Mouse (Mus musculus) heart, embryonic 16.5 days (tissue): Measurements from ENCODE around the gene Layn. TPM values are rescaled to one million over a fixed set of nuclear protein-coding genes. Genes with fewer than 3 reads are reported as not detected.
A peak's percentile ranks its signal among the peaks of the same experiment; 100 is the strongest.

ENCODE experiments used
- ATAC-seq: fragments of 200-750 bp; cut with Nextera tagmentation; replicated peaks from 2 replicates; pipeline ENCODE4 v1.8.0; 2017; ENCODE audit warnings: moderate number of reproducible peaks; ENCODE audit not compliant: insufficient read depth, low FRiP score; ENCODE audit errors: extremely low read depth
- H3K27ac ChIP-seq: fragments of 300-500 bp; sonication (generic); 2 replicates; pipeline ENCODE4 v1.5.1; 2014; ENCODE audit warnings: mild to moderate bottlenecking, low read length, control low read depth, moderate library complexity
- H3K27me3 ChIP-seq: fragments of 300-500 bp; sonication (generic); 2 replicates; pipeline ENCODE4 v1.6.1; 2014; ENCODE audit warnings: low read length, mixed read lengths; ENCODE audit not compliant: control insufficient read depth, insufficient read depth
- H3K36me3 ChIP-seq: fragments of 300-500 bp; sonication (generic); 2 replicates; pipeline ENCODE4 v1.6.1; 2014; ENCODE audit not compliant: control insufficient read depth, insufficient read depth
- H3K4me1 ChIP-seq: fragments of 300-500 bp; sonication (generic); 2 replicates; pipeline ENCODE4 v1.6.1; 2014; ENCODE audit warnings: low read length, mixed read lengths; ENCODE audit not compliant: control insufficient read depth, insufficient read depth
- H3K4me2 ChIP-seq: fragments of 300-500 bp; sonication (generic); 2 replicates; pipeline ENCODE4 v1.6.1; 2014; ENCODE audit warnings: low read depth, mild to moderate bottlenecking, control low read depth, low read length
- H3K4me3 ChIP-seq: fragments of 300-500 bp; sonication (generic); 2 replicates; pipeline ENCODE4 v1.5.1; 2014; ENCODE audit warnings: mild to moderate bottlenecking, control low read depth, low read length
- H3K9ac ChIP-seq: fragments of 300-500 bp; sonication (generic); 2 replicates; pipeline ENCODE4 v1.6.1; 2014; ENCODE audit warnings: low read length, control low read depth
- H3K9me3 ChIP-seq: fragments of 300-500 bp; sonication (generic); replicated peaks from 2 replicates; pipeline ENCODE4 v1.6.1; 2016; ENCODE audit warnings: low read length; ENCODE audit not compliant: control insufficient read depth
- WGBS: fragments of 180-500 bp; shearing (Covaris S2); extraction: QIAGEN DNeasy Blood & Tissue Kit; methylation state at CpG from one replicate; pipeline ENCODE4 v1.1.7; 2014; 5-methylcytosine and 5-hydroxymethylcytosine counted together
- polyA plus RNA-seq: library from polyadenylated mRNA; unstranded; fragments of >200 nt; fragmentation: Nextera tagmentation; extraction: Ambion mirVana; gene quantifications from 2 replicates; pipeline ENCODE4 v1.2.1, GENCODE M21; 2015

Gene Layn
- polyA plus RNA-seq, 1 experiment from 2014 or later: 6.8 TPM

- 75% methylated on average over 5 of the region's 5 CpGs for WGBS
These were observed 4.7 kb upstream of the Layn start for GRCm38 (mm10) chr9:51081614-51082013.

GRCm38 (mm10) chr9:51076300-51076978 is 455 bp downstream of the Layn start:
- Histone ChIP-seq H3K27me3 (no peaks in the 10 kb centered on the region), H3K4me2 (peak overlapping the region; percentile 95), H3K4me3 (peak overlapping the region; percentile 68), H3K4me1 (peaks cover 9% of the 10 kb centered on the region), H3K27ac (peak overlapping the region; percentile 73), H3K9me3 (no peaks in the 10 kb centered on the region), H3K9ac (peak overlapping the region; percentile 73), H3K36me3 (no peaks in the 10 kb centered on the region)
- ATAC-seq: peak; percentile 12; the same call in 1 of the 2 replicates
- WGBS: 0% methylated on average over 17 of the region's 17 CpGs

More at GRCm38 (mm10) chr9:51081614-51082013, 4.7 kb upstream of the Layn start:
- Histone ChIP-seq H3K36me3 (no peaks in the 10 kb centered on the region), H3K27me3 (no peaks in the 10 kb centered on the region), H3K4me2 (no peak overlapping the region), H3K4me1 (peaks cover 5% of the 10 kb centered on the region), H3K9ac (no peak overlapping the region), H3K27ac (no peak overlapping the region), H3K9me3 (no peaks in the 10 kb centered on the region), H3K4me3 (no peak overlapping the region)
- no peak for ATAC-seq

- H3K27ac ChIP-seq: peak overlapping the region; percentile 73
- peak overlapping the region; percentile 73; the same call in 1 of the 2 replicates for H3K9ac ChIP-seq
- H3K4me3 ChIP-seq: peak overlapping the region; percentile 68
- H3K27me3 ChIP-seq: no peaks in the 10 kb centered on the region
- H3K4me2 ChIP-seq: peak overlapping the region; percentile 95
- peaks cover 9% of the 10 kb centered on the region for H3K4me1 ChIP-seq
- peak; percentile 63; the same call in 1 of the 2 replicates for ATAC-seq
- H3K36me3 ChIP-seq: no peaks in the 10 kb centered on the region
- WGBS: 27% methylated on average over 3 of the region's 3 CpGs
- no peaks in the 10 kb centered on the region for H3K9me3 ChIP-seq
These were observed 1.1 kb downstream of the Layn start for GRCm38 (mm10) chr9:51075780-51076179.

- Histone ChIP-seq H3K27ac (no peak overlapping the region), H3K9me3 (no peaks in the 10 kb centered on the region), H3K27me3 (no peaks in the 10 kb centered on the region), H3K4me2 (no peak overlapping the region), H3K36me3 (no peaks in the 10 kb centered on the region), H3K4me3 (no peak overlapping the region), H3K4me1 (peaks cover 3% of the 10 kb centered on the region), H3K9ac (no peak overlapping the region)
- ATAC-seq: no peak
- 45% methylated on average over 4 of the region's 4 CpGs for WGBS
These were observed 6.1 kb downstream of the Layn start for GRCm38 (mm10) chr9:51070801-51071200.

- no peak overlapping the region for H3K4me3 ChIP-seq
- H3K9me3 ChIP-seq: no peaks in the 10 kb centered on the region
- H3K9ac ChIP-seq: no peak overlapping the region
- H3K36me3 ChIP-seq: no peaks in the 10 kb centered on the region
- 50% methylated on average over 3 of the region's 3 CpGs for WGBS
- ATAC-seq: no peak
- no peaks in the 10 kb centered on the region for H3K27me3 ChIP-seq
- no peak overlapping the region for H3K27ac ChIP-seq
- H3K4me1 ChIP-seq: peaks cover 3% of the 10 kb centered on the region
- H3K4me2 ChIP-seq: no peak overlapping the region
These were observed 8.7 kb downstream of the Layn start for GRCm38 (mm10) chr9:51068202-51068601.

GRCm38 (mm10) chr9:51060601-51061000 is 16.3 kb downstream of the Layn start, which contains the start of gene Btg4:
Gene Btg4, plus strand, starts transcription at chr9:51060901.
- Histone ChIP-seq H3K4me3 (no peak within 1 kb of the TSS), H3K9me3 (no peaks in the 10 kb centered on the region), H3K36me3 (0 out of 2 replicates have a peak, but pooled peaks cover 2% of the 10 kb centered on the region), H3K9ac (no peak within 1 kb of the TSS), H3K4me2 (no peak within 1 kb of the TSS), H3K27me3 (no peaks in the 10 kb centered on the region), H3K27ac (no peak within 1 kb of the TSS), H3K4me1 (no peaks in the 10 kb centered on the region)
- WGBS: 85% methylated on average over 2 of the region's 2 CpGs
- no peak for ATAC-seq

GRCm38 (mm10) chr9:51058951-51059521 is 17.9 kb downstream of the Layn start:
- 0 out of 2 replicates have a peak, but pooled peaks cover 2% of the 10 kb centered on the region for H3K36me3 ChIP-seq
- ATAC-seq: no peak
- H3K9ac ChIP-seq: no peak overlapping the region
- H3K27me3 ChIP-seq: no peaks in the 10 kb centered on the region
- H3K4me1 ChIP-seq: no peaks in the 10 kb centered on the region
- H3K27ac ChIP-seq: no peak overlapping the region
- H3K4me3 ChIP-seq: no peak overlapping the region
- H3K4me2 ChIP-seq: no peak overlapping the region
- WGBS: 55% methylated on average over 4 of the region's 4 CpGs
- no peaks in the 10 kb centered on the region for H3K9me3 ChIP-seq

GRCm38 (mm10) chr9:51056360-51057324 is 20.3 kb downstream of the Layn start:
- Histone ChIP-seq H3K4me1 (no peaks in the 10 kb centered on the region), H3K4me2 (no peak overlapping the region)
- 57% methylated on average over 3 of the region's 3 CpGs for WGBS

More at GRCm38 (mm10) chr9:51056360-51057324, 20.3 kb downstream of the Layn start:
- H3K27ac ChIP-seq: no peak overlapping the region
- no peak overlapping the region for H3K4me3 ChIP-seq
- no peaks in the 10 kb centered on the region for H3K36me3 ChIP-seq
- H3K9me3 ChIP-seq: no peaks in the 10 kb centered on the region
- no peak for ATAC-seq
- H3K9ac ChIP-seq: no peak overlapping the region
- no peaks in the 10 kb centered on the region for H3K27me3 ChIP-seq
